Mouse (Mus musculus) liver, adult 2 months (tissue): ENCODE measurements at regions not wholly inside any gene's neighbourhood (a gene's known extent, or its start where the extent isn't known, plus 50 kb on each side); places are given as distances from the start of the nearest gene placed in this dataset.

Experiments used
- DNase-seq: peaks from one replicate; pipeline ENCODE4 v3.0.0-alpha.2; 2011; ENCODE audit warnings: low read depth, low spot score; ENCODE audit errors: extremely low read depth
- H3K27ac ChIP-seq: fragments of 200-500 bp; replicated peaks from 2 replicates; pipeline ENCODE4 v1.5.1; 2012; ENCODE audit warnings: low read depth, mild to moderate bottlenecking, control low read depth, inconsistent platforms, low read length; ENCODE audit not compliant: insufficient read depth
- H3K27me3 ChIP-seq: fragments of 200-500 bp; 2 replicates; pipeline ENCODE4 v1.6.1; 2012; ENCODE audit warnings: mild to moderate bottlenecking, moderate library complexity, low read length, inconsistent platforms; ENCODE audit not compliant: control insufficient read depth, insufficient read depth
- H3K36me3 ChIP-seq: fragments of 200-500 bp; 2 replicates; pipeline ENCODE4 v1.6.1; 2012; ENCODE audit warnings: low read length, inconsistent platforms; ENCODE audit not compliant: control insufficient read depth, insufficient read depth
- H3K4me1 ChIP-seq: fragments of 200-500 bp; 2 replicates; pipeline ENCODE4 v1.6.1; 2011; ENCODE audit warnings: low read length; ENCODE audit not compliant: control insufficient read depth, insufficient read depth
- H3K4me3 ChIP-seq: fragments of 200-500 bp; 2 replicates; pipeline ENCODE4 v1.5.1; 2011; ENCODE audit warnings: low read depth, mild to moderate bottlenecking, control low read depth, low read length, moderate library complexity; ENCODE audit not compliant: insufficient read depth
- H3K79me2 ChIP-seq: fragments of 200-500 bp; 2 replicates; pipeline ENCODE4 v1.6.1; 2012; ENCODE audit warnings: inconsistent platforms, mild to moderate bottlenecking, low read length, moderate library complexity; ENCODE audit not compliant: control insufficient read depth, insufficient read depth
- H3K9ac ChIP-seq: fragments of 200-500 bp; 2 replicates; pipeline ENCODE4 v1.6.1; 2012; ENCODE audit warnings: low read depth, mild to moderate bottlenecking, control low read depth, inconsistent platforms, low read length
- CTCF ChIP-seq: fragments of 200-500 bp; IDR thresholded peaks from 2 replicates; pipeline ENCODE4 v1.5.1; 2011; ENCODE audit warnings: low read depth, low read length, control low read depth
- POLR2A ChIP-seq: fragments of 200-500 bp; IDR thresholded peaks from 2 replicates; pipeline ENCODE4 v1.6.1; 2011; ENCODE audit warnings: low read length, control low read depth; ENCODE audit not compliant: insufficient read depth; ENCODE audit errors: extremely low read depth
- WGBS: fragments of 180-500 bp; shearing (Covaris S2); methylation state at CpG from one replicate; pipeline ENCODE4 v1.1.7; 2018; 5-methylcytosine and 5-hydroxymethylcytosine counted together

DNA sequence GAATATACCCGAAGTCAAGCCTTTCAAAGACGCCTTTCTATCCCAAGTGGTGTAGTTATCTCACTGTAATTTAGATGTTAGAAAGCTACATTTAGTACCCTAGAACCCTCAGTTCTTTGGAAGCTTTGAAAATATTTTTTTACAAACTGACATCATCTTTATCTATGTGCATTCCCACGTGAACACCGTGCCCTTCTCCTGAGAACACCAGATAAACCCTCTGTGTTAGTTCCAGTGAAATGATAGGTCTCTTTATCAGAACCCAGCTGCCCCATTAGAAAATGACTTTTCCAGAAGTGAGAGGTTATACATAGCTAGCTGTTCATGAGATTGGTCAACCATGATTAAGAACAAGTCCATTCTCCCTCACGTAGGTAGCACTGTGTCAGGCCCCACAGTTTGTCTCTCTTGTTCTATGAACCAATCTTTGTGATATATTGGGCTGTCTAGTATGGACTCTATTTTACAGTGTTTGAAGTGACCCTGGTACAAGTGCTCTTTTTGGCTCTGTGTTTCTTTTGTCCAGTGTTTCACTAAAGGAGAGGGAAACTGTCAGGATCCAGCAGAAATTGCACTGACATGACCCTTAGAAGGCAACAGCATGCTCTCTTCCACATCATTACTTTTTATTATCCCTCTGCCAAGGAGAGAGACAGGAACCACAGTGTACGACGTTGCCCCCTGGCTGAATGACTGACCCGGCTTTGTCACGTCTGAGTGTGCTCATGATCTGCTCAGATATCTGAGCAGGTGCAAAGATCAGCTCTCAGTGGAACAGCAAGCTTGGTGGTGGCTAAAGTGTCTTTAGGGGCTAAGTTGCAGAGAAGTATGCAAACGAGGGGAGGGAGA lies 1717.9 kb upstream of the Gm7489 start:
- H3K79me2 ChIP-seq: no peaks in the 10 kb centered on the region
- no peak overlapping the region for H3K9ac ChIP-seq
- H3K27ac ChIP-seq: no peak overlapping the region
- TF ChIP-seq POLR2A: no peak
- no peak for TF ChIP-seq CTCF
- WGBS: 76% methylated on average over 10 of the region's 10 CpGs
- H3K27me3 ChIP-seq: no peaks in the 10 kb centered on the region
- H3K36me3 ChIP-seq: no peaks in the 10 kb centered on the region
- DNase-seq: no peak
- H3K4me3 ChIP-seq: no peak overlapping the region
- 0 out of 2 replicates have a peak, but pooled peaks cover 2% of the 10 kb centered on the region for H3K4me1 ChIP-seq

DNA sequence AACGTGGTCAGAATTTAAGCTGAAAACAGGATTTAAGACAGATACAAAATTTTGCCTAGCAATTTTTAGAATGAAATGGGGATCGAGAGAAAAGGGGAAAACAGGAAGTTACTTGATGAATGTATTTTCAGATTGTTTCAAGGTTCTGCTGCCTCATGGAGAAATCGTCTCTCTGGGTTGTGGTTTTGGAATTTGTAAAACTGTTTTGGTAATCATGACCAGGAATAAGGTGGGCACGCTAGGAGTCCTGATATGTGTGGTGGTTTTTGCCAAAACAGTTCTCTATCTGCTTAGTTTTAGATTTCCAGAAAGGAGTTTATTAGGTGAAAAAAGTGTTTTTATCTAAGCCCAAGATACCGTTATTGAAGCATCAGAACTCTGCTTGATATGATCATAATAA lies 1716.9 kb upstream of the Gm7489 start:
- H3K27me3 ChIP-seq: no peaks in the 10 kb centered on the region
- no peak for DNase-seq
- TF ChIP-seq POLR2A (no peak), CTCF (no peak)
- WGBS: 73% methylated on average over 5 of the region's 5 CpGs
- H3K9ac ChIP-seq: no peak overlapping the region
- no peak overlapping the region for H3K27ac ChIP-seq
- H3K4me3 ChIP-seq: no peak overlapping the region
- H3K79me2 ChIP-seq: no peaks in the 10 kb centered on the region
- H3K4me1 ChIP-seq: no peaks in the 10 kb centered on the region
- H3K36me3 ChIP-seq: no peaks in the 10 kb centered on the region

DNA sequence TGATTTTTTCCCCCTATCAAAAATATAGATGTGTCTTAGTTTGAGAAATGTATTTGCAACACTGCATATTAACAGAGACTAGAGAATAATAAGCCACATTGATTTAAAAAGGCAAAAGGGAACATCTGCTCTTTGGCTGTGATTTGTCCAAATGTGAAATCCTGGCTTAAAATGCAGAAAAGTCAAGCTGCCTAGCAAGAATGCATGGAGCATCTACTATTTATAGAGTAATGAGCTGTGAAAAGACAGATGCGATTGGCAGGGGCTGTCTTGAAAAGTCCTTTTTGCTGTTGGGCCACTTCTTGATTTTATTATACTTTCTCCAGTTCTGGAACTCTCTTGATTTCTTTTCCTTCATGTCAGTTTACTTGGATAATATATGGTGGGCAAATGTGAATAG lies 1707.8 kb upstream of the Gm7489 start:
- WGBS: 96% methylated on average over 1 of the region's 1 CpGs
- H3K79me2 ChIP-seq: no peaks in the 10 kb centered on the region

DNA sequence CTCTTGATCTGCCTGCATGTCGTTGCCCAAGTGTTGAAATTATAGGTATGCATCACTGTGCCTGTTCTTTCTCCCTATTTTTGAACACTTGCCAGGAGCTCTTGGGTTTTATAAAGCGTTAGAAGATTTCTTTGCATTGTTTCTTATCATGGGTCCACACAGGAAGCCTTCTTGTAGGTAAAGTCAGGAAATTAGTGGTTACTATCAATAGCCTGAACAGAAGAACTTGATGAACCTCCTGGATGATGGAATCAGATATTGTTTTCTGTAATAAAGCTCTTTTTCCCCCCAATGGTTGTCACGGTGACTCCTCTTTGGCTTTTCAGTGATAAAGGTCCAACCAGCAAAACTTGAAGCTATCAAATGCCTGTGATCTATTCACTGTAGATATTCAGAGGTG lies 1706.0 kb upstream of the Gm7489 start:
- Histone ChIP-seq H3K4me1 (no peaks in the 10 kb centered on the region), H3K4me3 (no peak overlapping the region), H3K9ac (no peak overlapping the region), H3K79me2 (no peaks in the 10 kb centered on the region), H3K36me3 (no peaks in the 10 kb centered on the region), H3K27ac (no peak overlapping the region), H3K27me3 (no peaks in the 10 kb centered on the region)
- no peak for DNase-seq
- WGBS: 57% methylated on average over 3 of the region's 3 CpGs
- no peak for TF ChIP-seq CTCF
- no peak for TF ChIP-seq POLR2A

More for the DNA sequence above, 1707.8 kb upstream of the Gm7489 start:
- H3K9ac ChIP-seq: no peak overlapping the region
- no peak overlapping the region for H3K27ac ChIP-seq
- DNase-seq: no peak
- TF ChIP-seq CTCF: no peak
- TF ChIP-seq POLR2A: no peak
- no peaks in the 10 kb centered on the region for H3K36me3 ChIP-seq
- no peaks in the 10 kb centered on the region for H3K27me3 ChIP-seq
- H3K4me1 ChIP-seq: no peaks in the 10 kb centered on the region
- H3K4me3 ChIP-seq: no peak overlapping the region

DNA sequence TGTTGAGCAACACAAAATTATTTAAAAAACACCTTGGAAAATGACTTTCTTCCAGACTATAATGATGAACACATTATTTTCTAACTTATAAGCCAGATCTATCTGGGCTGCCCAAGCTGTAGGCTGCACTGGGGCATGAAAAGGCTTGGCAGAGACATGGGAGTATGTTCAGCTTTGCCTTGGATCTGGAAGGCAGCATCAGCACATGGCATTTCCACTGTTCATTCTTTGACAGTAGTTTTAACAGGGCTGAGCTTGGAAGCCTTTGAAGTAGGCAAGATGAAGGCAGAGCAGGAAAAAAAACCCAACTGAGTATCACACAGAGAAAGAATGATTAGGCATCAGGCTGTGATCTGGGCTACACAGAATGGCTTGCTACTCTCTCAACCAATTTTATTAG lies 1705.3 kb upstream of the Gm7489 start:
- DNase-seq: no peak
- Histone ChIP-seq H3K79me2 (no peaks in the 10 kb centered on the region), H3K27me3 (no peaks in the 10 kb centered on the region), H3K4me1 (no peaks in the 10 kb centered on the region), H3K9ac (no peak overlapping the region), H3K27ac (no peak overlapping the region), H3K4me3 (no peak overlapping the region), H3K36me3 (no peaks in the 10 kb centered on the region)
- no peak for TF ChIP-seq CTCF
- no peak for TF ChIP-seq POLR2A

DNA sequence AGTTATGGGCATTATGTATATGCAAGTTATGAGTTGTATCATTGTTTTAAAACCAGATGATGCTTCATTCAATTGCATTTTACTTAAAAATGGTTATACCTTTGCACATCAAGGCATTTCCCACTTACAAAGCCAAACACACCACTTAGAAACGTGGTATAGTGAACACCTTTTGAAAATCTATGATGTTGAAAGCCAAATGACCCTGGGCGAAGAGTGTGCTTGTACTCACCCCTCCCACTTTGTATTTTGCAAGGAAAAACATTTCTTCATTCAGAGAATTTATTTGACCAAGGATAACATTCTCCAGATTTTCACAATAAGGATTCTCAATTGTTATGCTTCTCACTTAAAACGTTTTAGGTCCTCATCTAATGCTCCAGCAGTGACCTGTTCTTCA lies 1693.5 kb upstream of the Gm7489 start:
- Histone ChIP-seq H3K79me2 (no peaks in the 10 kb centered on the region), H3K4me3 (no peak overlapping the region), H3K9ac (no peak overlapping the region), H3K36me3 (no peaks in the 10 kb centered on the region), H3K4me1 (no peaks in the 10 kb centered on the region), H3K27ac (no peak overlapping the region), H3K27me3 (no peaks in the 10 kb centered on the region)
- WGBS: 69% methylated on average over 3 of the region's 3 CpGs
- TF ChIP-seq POLR2A (no peak), CTCF (no peak)
- no peak for DNase-seq
